Mouse (Mus musculus): ENCODE data around the gene Nkx1-2. TPM values are rescaled to one million over a fixed set of nuclear protein-coding genes. Genes with fewer than 3 reads are reported as not detected.

Nkx1-2 gene
- polyA plus RNA-seq, 1 experiment from 2014 or later: 0.04 TPM

GRCm38 (mm10) chr7:132627448-132627847 lies 28.0 kb upstream of the Nkx1-2 start:
- H3K4me2 ChIP-seq: no peak overlapping the region
- no peaks in the 10 kb centered on the region for H3K4me1 ChIP-seq (ENCODE audit: control insufficient read depth, insufficient read depth, low read length)
- peak overlapping the region; percentile 24; the same call in 1 of the 2 replicates for H3K27ac ChIP-seq (ENCODE audit: low read depth, low read length)
- WGBS (ENCODE audit: insufficient replicate concordance): 67% methylated on average over 3 of the region's 3 CpGs
- no peaks in the 10 kb centered on the region for H3K36me3 ChIP-seq (ENCODE audit: control insufficient read depth, insufficient read depth, low read length)
- no peak for ATAC-seq (replicated peaks; ENCODE audit: insufficient number of reproducible peaks, low FRiP score, low TSS enrichment)
- no peaks in the 10 kb centered on the region for H3K9me3 ChIP-seq (replicated peaks; ENCODE audit: control insufficient read depth, low read length)
- H3K4me3 ChIP-seq (ENCODE audit: low read depth, low read length): no peak overlapping the region
- no peak overlapping the region for H3K9ac ChIP-seq (ENCODE audit: low read depth, low read length)
- H3K27me3 ChIP-seq (ENCODE audit: control insufficient read depth, insufficient read depth, low read length): no peaks in the 10 kb centered on the region

DNA sequence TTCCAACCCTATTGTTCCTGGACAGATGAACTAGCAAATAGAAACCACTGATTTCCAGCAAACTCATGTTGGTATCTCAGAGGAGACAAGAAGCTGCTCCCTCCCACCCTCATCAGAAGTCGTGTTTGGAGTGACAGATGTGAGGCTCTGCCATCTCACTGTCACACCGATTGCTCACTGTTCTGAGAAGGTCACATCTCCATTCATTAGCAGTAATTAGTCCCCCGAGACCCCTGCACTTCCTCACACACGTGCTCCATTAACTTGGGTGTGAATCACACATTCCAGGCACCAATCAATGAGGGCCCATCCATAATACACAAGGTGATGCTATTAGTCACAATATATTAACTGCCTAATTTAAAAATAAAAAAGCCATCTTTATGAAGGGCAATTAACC lies 26.7 kb upstream of the Nkx1-2 start:
- Histone ChIP-seq H3K27ac (ENCODE audit: low read depth, low read length) (no peak overlapping the region), H3K9me3 (replicated peaks; ENCODE audit: control insufficient read depth, low read length) (no peaks in the 10 kb centered on the region), H3K4me2 (no peak overlapping the region), H3K4me1 (ENCODE audit: control insufficient read depth, insufficient read depth, low read length) (no peaks in the 10 kb centered on the region), H3K4me3 (ENCODE audit: low read depth, low read length) (no peak overlapping the region), H3K9ac (ENCODE audit: low read depth, low read length) (no peak overlapping the region), H3K27me3 (ENCODE audit: control insufficient read depth, insufficient read depth, low read length) (no peaks in the 10 kb centered on the region), H3K36me3 (ENCODE audit: control insufficient read depth, insufficient read depth, low read length) (no peaks in the 10 kb centered on the region)
- no peak for ATAC-seq (replicated peaks; ENCODE audit: insufficient number of reproducible peaks, low FRiP score, low TSS enrichment)
- 53% methylated on average over 4 of the region's 4 CpGs for WGBS (ENCODE audit: insufficient replicate concordance)

DNA sequence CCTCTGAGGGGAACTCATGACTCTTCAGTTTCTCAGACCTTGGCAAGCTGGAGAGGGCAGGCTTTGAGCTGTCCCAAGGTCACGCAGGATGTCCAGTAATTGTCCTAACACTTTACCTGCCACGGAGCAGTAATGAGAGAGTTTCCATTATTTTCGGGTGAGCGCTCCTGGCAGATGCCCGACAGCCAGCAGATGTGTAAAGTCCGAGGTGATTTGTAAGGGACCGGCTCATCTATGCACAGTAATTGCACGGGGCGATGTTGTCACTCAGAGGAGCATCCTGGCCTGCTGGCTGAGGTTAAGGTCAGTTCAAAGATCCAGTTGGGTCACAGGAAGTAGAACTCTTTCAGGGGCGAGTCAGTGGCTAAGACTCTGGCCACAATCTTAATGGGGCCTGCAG lies 24.7 kb upstream of the Nkx1-2 start:
- Histone ChIP-seq H3K27me3 (ENCODE audit: control insufficient read depth, insufficient read depth, low read length) (no peaks in the 10 kb centered on the region), H3K9ac (ENCODE audit: low read depth, low read length) (no peak overlapping the region), H3K4me1 (ENCODE audit: control insufficient read depth, insufficient read depth, low read length) (no peaks in the 10 kb centered on the region), H3K9me3 (replicated peaks; ENCODE audit: control insufficient read depth, low read length) (no peaks in the 10 kb centered on the region), H3K27ac (ENCODE audit: low read depth, low read length) (no peak overlapping the region), H3K4me3 (ENCODE audit: low read depth, low read length) (no peak overlapping the region), H3K4me2 (no peak overlapping the region), H3K36me3 (ENCODE audit: control insufficient read depth, insufficient read depth, low read length) (no peaks in the 10 kb centered on the region)
- 75% methylated on average over 10 of the region's 10 CpGs for WGBS (ENCODE audit: insufficient replicate concordance)
- no peak for ATAC-seq (replicated peaks; ENCODE audit: insufficient number of reproducible peaks, low FRiP score, low TSS enrichment)

DNA sequence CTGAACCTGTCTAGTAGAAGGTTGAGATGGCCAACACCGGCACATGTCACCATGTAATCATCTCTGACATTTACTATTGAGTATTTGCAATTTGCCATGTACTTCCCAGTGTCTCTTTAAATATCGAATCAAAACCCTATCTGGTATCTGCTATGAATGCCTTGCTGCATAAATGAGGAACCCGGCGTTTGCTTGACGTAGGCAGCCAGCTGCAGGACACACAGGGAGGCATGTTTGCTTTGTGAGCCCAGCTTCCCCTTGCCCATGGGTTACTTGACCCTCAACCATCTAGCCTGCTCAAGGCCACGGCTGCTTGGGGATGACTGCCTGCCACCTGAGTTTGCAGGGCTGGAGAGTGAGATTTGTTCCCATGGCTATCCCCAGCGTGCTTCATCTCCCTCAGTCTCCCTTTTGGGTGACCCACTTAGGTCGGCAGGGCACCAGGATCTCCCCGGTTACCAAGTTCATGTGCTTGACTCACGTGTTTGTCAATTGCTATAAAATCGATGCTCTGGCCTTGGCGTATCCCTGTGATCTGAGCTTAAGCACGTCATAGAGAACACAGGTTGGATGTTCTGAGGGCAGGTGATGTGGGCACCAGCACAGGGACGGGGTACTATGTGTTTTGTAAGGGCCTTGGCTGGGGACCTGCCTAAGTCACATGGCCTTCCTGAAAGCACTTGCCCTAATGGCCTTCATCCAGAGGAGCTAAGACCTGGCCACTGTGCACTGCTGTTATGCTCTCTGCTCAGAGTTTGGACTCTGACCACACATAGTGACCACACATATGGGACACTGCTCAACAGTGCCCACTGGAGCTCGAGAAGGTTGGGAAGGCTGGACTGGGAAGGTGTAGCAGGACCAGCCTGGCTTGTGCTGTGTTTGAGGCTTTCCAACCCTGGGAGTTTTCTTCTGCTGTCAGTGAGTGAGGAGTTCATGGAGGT lies 20.8 kb upstream of the Nkx1-2 start:
- peaks cover 4% of the 10 kb centered on the region; the same call in 1 of the 2 replicates for H3K4me1 ChIP-seq (ENCODE audit: control insufficient read depth, insufficient read depth, low read length)
- no peak overlapping the region for H3K4me3 ChIP-seq (ENCODE audit: low read depth, low read length)
- no peak for ATAC-seq (replicated peaks; ENCODE audit: insufficient number of reproducible peaks, low FRiP score, low TSS enrichment)
- no peaks in the 10 kb centered on the region for H3K36me3 ChIP-seq (ENCODE audit: control insufficient read depth, insufficient read depth, low read length)
- no peak overlapping the region for H3K9ac ChIP-seq (ENCODE audit: low read depth, low read length)
- no peaks in the 10 kb centered on the region for H3K27me3 ChIP-seq (ENCODE audit: control insufficient read depth, insufficient read depth, low read length)
- H3K9me3 ChIP-seq (replicated peaks; ENCODE audit: control insufficient read depth, low read length): no peaks in the 10 kb centered on the region
- WGBS (ENCODE audit: insufficient replicate concordance): 80% methylated on average over 15 of the region's 15 CpGs
- H3K27ac ChIP-seq (ENCODE audit: low read depth, low read length): no peak overlapping the region
- no peak overlapping the region for H3K4me2 ChIP-seq

DNA sequence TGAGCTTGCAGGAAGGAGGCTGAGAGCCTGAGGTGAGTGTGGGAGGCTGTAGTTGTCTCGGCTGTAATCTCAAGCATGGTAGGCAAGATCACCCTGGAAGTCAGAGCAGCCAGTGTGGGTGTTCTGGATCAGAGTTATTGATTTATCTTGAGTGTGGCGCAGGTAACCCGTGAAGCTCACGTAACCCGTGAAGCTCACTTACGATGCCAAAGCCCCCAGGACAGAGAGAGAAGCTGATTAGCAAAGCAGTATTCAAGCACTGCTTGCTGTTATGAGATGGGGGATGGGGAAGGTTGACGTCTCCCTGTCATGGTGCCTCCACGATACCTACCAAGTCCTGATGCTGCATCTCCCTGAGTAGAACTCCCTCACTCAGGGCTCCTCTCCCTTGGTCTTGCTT lies 20.1 kb upstream of the Nkx1-2 start:
- 86% methylated on average over 8 of the region's 8 CpGs for WGBS (ENCODE audit: insufficient replicate concordance)

GRCm38 (mm10) chr7:132617021-132617564 lies 17.7 kb upstream of the Nkx1-2 start:
- no peak overlapping the region for H3K27ac ChIP-seq (ENCODE audit: low read depth, low read length)
- no peak for ATAC-seq (replicated peaks; ENCODE audit: insufficient number of reproducible peaks, low FRiP score, low TSS enrichment)
- no peaks in the 10 kb centered on the region for H3K27me3 ChIP-seq (ENCODE audit: control insufficient read depth, insufficient read depth, low read length)
- no peak overlapping the region for H3K9ac ChIP-seq (ENCODE audit: low read depth, low read length)
- H3K4me3 ChIP-seq (ENCODE audit: low read depth, low read length): no peak overlapping the region
- H3K9me3 ChIP-seq (replicated peaks; ENCODE audit: control insufficient read depth, low read length): no peaks in the 10 kb centered on the region
- WGBS (ENCODE audit: insufficient replicate concordance): 72% methylated on average over 5 of the region's 5 CpGs
- H3K4me2 ChIP-seq: no peak overlapping the region
- H3K36me3 ChIP-seq (ENCODE audit: control insufficient read depth, insufficient read depth, low read length): no peaks in the 10 kb centered on the region
- peaks cover 6% of the 10 kb centered on the region; the same call in 1 of the 2 replicates for H3K4me1 ChIP-seq (ENCODE audit: control insufficient read depth, insufficient read depth, low read length)

More for the DNA sequence above, 20.1 kb upstream of the Nkx1-2 start:
- Histone ChIP-seq H3K27me3 (ENCODE audit: control insufficient read depth, insufficient read depth, low read length) (no peaks in the 10 kb centered on the region), H3K4me1 (ENCODE audit: control insufficient read depth, insufficient read depth, low read length) (peaks cover 6% of the 10 kb centered on the region; the same call in 1 of the 2 replicates), H3K9ac (ENCODE audit: low read depth, low read length) (no peak overlapping the region), H3K4me3 (ENCODE audit: low read depth, low read length) (no peak overlapping the region), H3K27ac (ENCODE audit: low read depth, low read length) (no peak overlapping the region), H3K4me2 (no peak overlapping the region), H3K36me3 (ENCODE audit: control insufficient read depth, insufficient read depth, low read length) (no peaks in the 10 kb centered on the region), H3K9me3 (replicated peaks; ENCODE audit: control insufficient read depth, low read length) (no peaks in the 10 kb centered on the region)
- ATAC-seq (replicated peaks; ENCODE audit: insufficient number of reproducible peaks, low FRiP score, low TSS enrichment): no peak

GRCm38 (mm10) chr7:132616391-132616790 lies 17.0 kb upstream of the Nkx1-2 start:
- H3K36me3 ChIP-seq (ENCODE audit: control insufficient read depth, insufficient read depth, low read length): no peaks in the 10 kb centered on the region
- H3K9ac ChIP-seq (ENCODE audit: low read depth, low read length): no peak overlapping the region
- H3K4me3 ChIP-seq (ENCODE audit: low read depth, low read length): no peak overlapping the region
- H3K9me3 ChIP-seq (replicated peaks; ENCODE audit: control insufficient read depth, low read length): no peaks in the 10 kb centered on the region
- no peak overlapping the region for H3K27ac ChIP-seq (ENCODE audit: low read depth, low read length)
- 42% methylated on average over 6 of the region's 6 CpGs for WGBS (ENCODE audit: insufficient replicate concordance)
- H3K4me1 ChIP-seq (ENCODE audit: control insufficient read depth, insufficient read depth, low read length): peaks cover 6% of the 10 kb centered on the region; the same call in 1 of the 2 replicates
- H3K4me2 ChIP-seq: no peak overlapping the region
- ATAC-seq (replicated peaks; ENCODE audit: insufficient number of reproducible peaks, low FRiP score, low TSS enrichment): no peak
- no peaks in the 10 kb centered on the region for H3K27me3 ChIP-seq (ENCODE audit: control insufficient read depth, insufficient read depth, low read length)

- H3K27me3 ChIP-seq (ENCODE audit: control insufficient read depth, insufficient read depth, low read length): no peaks in the 10 kb centered on the region
- H3K4me2 ChIP-seq: no peak overlapping the region
- WGBS (ENCODE audit: insufficient replicate concordance): 18% methylated on average over 3 of the region's 3 CpGs
- no peak overlapping the region for H3K4me3 ChIP-seq (ENCODE audit: low read depth, low read length)
- H3K27ac ChIP-seq (ENCODE audit: low read depth, low read length): no peak overlapping the region
- no peaks in the 10 kb centered on the region for H3K36me3 ChIP-seq (ENCODE audit: control insufficient read depth, insufficient read depth, low read length)
- H3K4me1 ChIP-seq (ENCODE audit: control insufficient read depth, insufficient read depth, low read length): peaks cover 6% of the 10 kb centered on the region; the same call in 1 of the 2 replicates
- H3K9ac ChIP-seq (ENCODE audit: low read depth, low read length): peak overlapping the region; percentile 3; the same call in 1 of the 2 replicates
- H3K9me3 ChIP-seq (replicated peaks; ENCODE audit: control insufficient read depth, low read length): no peaks in the 10 kb centered on the region
- ATAC-seq (replicated peaks; ENCODE audit: insufficient number of reproducible peaks, low FRiP score, low TSS enrichment): no peak
These were observed 15.9 kb upstream of the Nkx1-2 start for GRCm38 (mm10) chr7:132615346-132615745.

Data from heart, embryonic 11.5 days (tissue).